Mouse (Mus musculus): ENCODE data around the gene Pik3cb.

GRCm38 (mm10) chr9:99065311-99065710, 75.1 kb downstream of the Pik3cb start:
- TF ChIP-seq POLR2A (IDR thresholded peaks at IDR 0.05; ENCODE audit: low read depth, low read length), result no peak
- no peak for TF ChIP-seq CTCF (conservative IDR thresholded peaks at IDR 0.05; ENCODE audit: insufficient read depth, insufficient read length, low read depth, low read length)

Measured in kidney, adult 2 months (tissue).